Mouse (Mus musculus) neural tube, embryonic 15.5 days (tissue): ENCODE results near the gene Ppm1h. TPM values are rescaled to one million over a fixed set of nuclear protein-coding genes. Genes with fewer than 3 reads are reported as not detected.
A peak's percentile ranks its signal among the peaks of the same experiment; 100 is the strongest.

Source experiments
- ATAC-seq: fragments of 200-750 bp; cut with Nextera tagmentation; 2 replicates; pipeline ENCODE4 v1.8.0; 2017; ENCODE audit warnings: mild to moderate bottlenecking, moderate TSS enrichment, moderate library complexity; ENCODE audit not compliant: low FRiP score
- H3K27ac ChIP-seq: fragments of 300-500 bp; sonication (generic); replicated peaks from 2 replicates; pipeline ENCODE4 v1.5.1; 2015; ENCODE audit warnings: mild to moderate bottlenecking, inconsistent platforms
- H3K27me3 ChIP-seq: fragments of 300-500 bp; sonication (generic); replicated peaks from 2 replicates; pipeline ENCODE4 v1.6.1; 2015; ENCODE audit warnings: inconsistent platforms
- H3K36me3 ChIP-seq: fragments of 300-500 bp; sonication (generic); 2 replicates; pipeline ENCODE4 v1.6.1; 2015; ENCODE audit warnings: inconsistent platforms
- H3K4me1 ChIP-seq: fragments of 300-500 bp; sonication (generic); 2 replicates; pipeline ENCODE4 v1.6.1; 2015; ENCODE audit warnings: inconsistent platforms
- H3K4me2 ChIP-seq: fragments of 300-500 bp; sonication (generic); 2 replicates; pipeline ENCODE4 v1.6.1; 2015; ENCODE audit warnings: inconsistent platforms, mild to moderate bottlenecking, moderate library complexity
- H3K4me3 ChIP-seq: fragments of 300-500 bp; sonication (generic); replicated peaks from 2 replicates; pipeline ENCODE4 v1.5.1; 2015; ENCODE audit warnings: mild to moderate bottlenecking, inconsistent platforms
- H3K9ac ChIP-seq: fragments of 300-500 bp; sonication (generic); replicated peaks from 2 replicates; pipeline ENCODE4 v1.6.1; 2015; ENCODE audit warnings: mild to moderate bottlenecking, inconsistent platforms
- H3K9me3 ChIP-seq: fragments of 300-500 bp; sonication (generic); replicated peaks from 2 replicates; pipeline ENCODE4 v1.6.1; 2016; ENCODE audit warnings: inconsistent platforms
- WGBS: fragments of 180-500 bp; shearing (Covaris S2); methylation state at CpG from one replicate; pipeline ENCODE4 v1.1.7; 2015; ENCODE audit warnings: mixed read lengths; 5-methylcytosine and 5-hydroxymethylcytosine counted together
- polyA plus RNA-seq: library from polyadenylated mRNA; unstranded; fragments of >200 nt; fragmentation: Nextera tagmentation; extraction: Ambion mirVana; gene quantifications from 2 replicates; pipeline ENCODE4 v1.2.1, GENCODE M21; 2015

The Ppm1h gene
- polyA plus RNA-seq, 1 experiment from 2014 or later, result 32.6 TPM

GRCm38 (mm10) chr10:122823642-122824041 is 145.1 kb downstream of the Ppm1h start:
- H3K9ac ChIP-seq, result no peak overlapping the region

GRCm38 (mm10) chr10:122826696-122827331 is 148.3 kb downstream of the Ppm1h start:
- H3K9ac ChIP-seq, result no peak overlapping the region
- 82% methylated on average over 16 of the region's 16 CpGs for WGBS
- ATAC-seq, result no peak
- no peaks in the 10 kb centered on the region for H3K9me3 ChIP-seq
- H3K4me3 ChIP-seq, result no peak overlapping the region
- H3K4me1 ChIP-seq, result peaks cover 4% of the 10 kb centered on the region; the same call in 1 of the 2 replicates
- no peaks in the 10 kb centered on the region for H3K36me3 ChIP-seq
- no peak overlapping the region for H3K27ac ChIP-seq
- no peaks in the 10 kb centered on the region for H3K27me3 ChIP-seq
- H3K4me2 ChIP-seq, result no peak overlapping the region

More at GRCm38 (mm10) chr10:122823642-122824041, 145.1 kb downstream of the Ppm1h start:
- Histone ChIP-seq H3K27ac (no peak overlapping the region), H3K9me3 (no peaks in the 10 kb centered on the region), H3K36me3 (no peaks in the 10 kb centered on the region), H3K27me3 (no peaks in the 10 kb centered on the region), H3K4me3 (no peak overlapping the region), H3K4me1 (peaks cover 8% of the 10 kb centered on the region; the same call in 1 of the 2 replicates), H3K4me2 (no peak overlapping the region)
- WGBS, result 74% methylated on average over 13 of the region's 13 CpGs
- no peak for ATAC-seq

GRCm38 (mm10) chr10:122827719-122828414 is 149.3 kb downstream of the Ppm1h start:
- Histone ChIP-seq H3K9ac (no peak overlapping the region), H3K27ac (no peak overlapping the region), H3K4me3 (no peak overlapping the region), H3K27me3 (no peaks in the 10 kb centered on the region), H3K4me1 (peaks cover 4% of the 10 kb centered on the region; the same call in 1 of the 2 replicates), H3K9me3 (no peaks in the 10 kb centered on the region), H3K4me2 (no peak overlapping the region), H3K36me3 (no peaks in the 10 kb centered on the region)
- no peak for ATAC-seq
- WGBS, result 73% methylated on average over 12 of the region's 12 CpGs

- no peak overlapping the region for H3K9ac ChIP-seq
- no peaks in the 10 kb centered on the region for H3K27me3 ChIP-seq
- H3K36me3 ChIP-seq, result no peaks in the 10 kb centered on the region
- H3K4me3 ChIP-seq, result no peak overlapping the region
- no peak overlapping the region for H3K4me2 ChIP-seq
- no peak overlapping the region for H3K27ac ChIP-seq
- no peaks in the 10 kb centered on the region for H3K9me3 ChIP-seq
- peaks cover 4% of the 10 kb centered on the region; the same call in 1 of the 2 replicates for H3K4me1 ChIP-seq
- WGBS, result 60% methylated on average over 3 of the region's 3 CpGs
- no peak for ATAC-seq
Observed at GRCm38 (mm10) chr10:122829801-122830217, 151.2 kb downstream of the Ppm1h start.

GRCm38 (mm10) chr10:122830638-122831037 is 152.1 kb downstream of the Ppm1h start:
- 92% methylated on average over 10 of the region's 10 CpGs for WGBS
- H3K4me1 ChIP-seq, result peaks cover 4% of the 10 kb centered on the region; the same call in 1 of the 2 replicates
- no peak for ATAC-seq
- H3K27ac ChIP-seq, result no peak overlapping the region
- H3K36me3 ChIP-seq, result no peaks in the 10 kb centered on the region
- H3K9me3 ChIP-seq, result no peaks in the 10 kb centered on the region
- no peaks in the 10 kb centered on the region for H3K27me3 ChIP-seq
- H3K4me3 ChIP-seq, result no peak overlapping the region
- H3K9ac ChIP-seq, result no peak overlapping the region
- H3K4me2 ChIP-seq, result no peak overlapping the region

- no peaks in the 10 kb centered on the region for H3K36me3 ChIP-seq
- H3K27ac ChIP-seq, result no peak overlapping the region
- no peak for ATAC-seq
- peaks cover 6% of the 10 kb centered on the region; the same call in 1 of the 2 replicates for H3K9me3 ChIP-seq
- H3K4me2 ChIP-seq, result no peak overlapping the region
- 92% methylated on average over 8 of the region's 8 CpGs for WGBS
- H3K9ac ChIP-seq, result no peak overlapping the region
- peaks cover 11% of the 10 kb centered on the region; the same call in 1 of the 2 replicates for H3K4me1 ChIP-seq
- no peak overlapping the region for H3K4me3 ChIP-seq
- no peaks in the 10 kb centered on the region for H3K27me3 ChIP-seq
Observed at GRCm38 (mm10) chr10:122842014-122842413, 163.5 kb downstream of the Ppm1h start.

DNA sequence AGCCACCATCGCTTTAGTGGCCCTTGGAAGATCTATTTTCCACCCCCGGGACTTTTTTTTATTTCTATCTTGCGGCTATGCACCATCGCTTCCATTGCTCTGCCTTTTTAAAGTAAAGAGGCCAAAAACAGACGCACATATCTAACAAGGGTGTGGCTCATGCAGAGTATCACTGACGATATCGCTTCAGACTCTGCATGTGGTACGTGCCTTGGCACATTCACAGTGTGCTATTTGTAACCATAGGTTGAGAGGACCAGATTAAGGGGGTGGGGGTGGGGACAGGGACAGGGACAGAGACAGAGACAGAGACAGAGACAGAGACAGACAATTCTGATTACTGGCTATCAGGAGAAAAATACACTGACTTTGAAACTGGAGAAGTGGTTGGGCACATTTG is 164.4 kb downstream of the Ppm1h start:
- peaks cover 11% of the 10 kb centered on the region; the same call in 1 of the 2 replicates for H3K4me1 ChIP-seq
- no peaks in the 10 kb centered on the region for H3K27me3 ChIP-seq
- H3K9ac ChIP-seq, result no peak overlapping the region
- H3K4me2 ChIP-seq, result no peak overlapping the region
- no peaks in the 10 kb centered on the region for H3K36me3 ChIP-seq
- H3K4me3 ChIP-seq, result no peak overlapping the region
- H3K27ac ChIP-seq, result no peak overlapping the region
- peaks cover 6% of the 10 kb centered on the region; the same call in 1 of the 2 replicates for H3K9me3 ChIP-seq
- no peak for ATAC-seq
- WGBS, result 87% methylated on average over 8 of the region's 8 CpGs

GRCm38 (mm10) chr10:122845471-122845870 is 166.9 kb downstream of the Ppm1h start:
- Histone ChIP-seq H3K9ac (no peak overlapping the region), H3K27me3 (no peaks in the 10 kb centered on the region), H3K4me1 (peaks cover 11% of the 10 kb centered on the region; the same call in 1 of the 2 replicates), H3K36me3 (no peaks in the 10 kb centered on the region), H3K27ac (peak overlapping the region; percentile 33; the same call in 1 of the 2 replicates), H3K9me3 (peaks cover 6% of the 10 kb centered on the region; the same call in 1 of the 2 replicates), H3K4me2 (no peak overlapping the region), H3K4me3 (no peak overlapping the region)
- 40% methylated on average over 7 of the region's 7 CpGs for WGBS
- no peak; the same call in 1 of the 2 replicates for ATAC-seq

DNA sequence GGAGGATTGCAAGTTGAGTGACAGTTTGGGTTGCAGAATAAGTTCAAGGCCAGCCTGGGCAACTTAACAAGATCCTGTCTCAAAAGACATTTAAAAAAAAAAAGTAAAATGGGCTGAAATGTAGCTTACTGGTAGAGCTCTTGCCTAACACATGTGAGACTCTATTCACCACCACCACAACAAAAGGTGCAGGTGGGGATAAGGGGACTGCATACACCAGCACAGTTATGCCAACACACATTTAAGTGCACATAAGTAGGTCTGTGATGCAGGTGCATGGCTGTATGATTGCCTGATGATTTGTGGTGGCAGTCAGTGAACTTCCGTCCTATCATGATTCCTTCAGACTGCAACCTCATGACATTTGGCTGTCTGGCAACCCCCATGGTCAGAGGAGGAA is 167.9 kb downstream of the Ppm1h start:
- no peak for ATAC-seq
- Histone ChIP-seq H3K9ac (no peak overlapping the region), H3K27ac (no peak overlapping the region), H3K27me3 (no peaks in the 10 kb centered on the region), H3K9me3 (no peaks in the 10 kb centered on the region), H3K4me3 (no peak overlapping the region), H3K4me2 (no peak overlapping the region), H3K4me1 (peaks cover 11% of the 10 kb centered on the region; the same call in 1 of the 2 replicates), H3K36me3 (no peaks in the 10 kb centered on the region)
- WGBS, result 97% methylated on average over 1 of the region's 1 CpGs

DNA sequence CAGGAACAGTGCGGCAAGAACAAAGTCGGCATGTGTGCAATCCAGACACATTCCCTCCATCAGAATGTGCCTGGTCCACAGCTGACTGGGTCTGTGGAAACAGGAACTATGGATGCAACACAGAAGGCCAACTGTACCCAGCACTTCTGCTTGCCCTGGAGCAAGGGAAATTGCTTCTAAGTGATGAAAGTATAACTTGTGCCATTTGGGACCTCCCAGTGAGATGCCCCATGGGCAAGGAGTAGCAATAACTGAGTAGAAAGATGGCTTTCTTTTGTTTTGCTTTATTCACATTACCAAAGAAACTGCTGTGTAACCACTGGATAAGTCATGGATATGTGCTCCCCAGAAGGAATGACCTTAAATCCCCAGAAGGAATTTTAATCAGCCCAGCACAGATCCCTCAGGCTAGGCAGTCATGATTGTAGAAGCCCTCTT is 169.5 kb downstream of the Ppm1h start:
- Histone ChIP-seq H3K36me3 (no peaks in the 10 kb centered on the region), H3K27me3 (no peaks in the 10 kb centered on the region), H3K4me2 (no peak overlapping the region), H3K9me3 (no peaks in the 10 kb centered on the region), H3K27ac (0 out of 2 replicates have a peak overlapping the region, but pooled peaks have one; percentile 23), H3K4me3 (no peak overlapping the region), H3K4me1 (peaks cover 11% of the 10 kb centered on the region; the same call in 1 of the 2 replicates), H3K9ac (no peak overlapping the region)
- no peak for ATAC-seq
- 84% methylated on average over 2 of the region's 2 CpGs for WGBS

- no peak overlapping the region for H3K4me2 ChIP-seq
- no peak overlapping the region for H3K27ac ChIP-seq
- no peaks in the 10 kb centered on the region for H3K36me3 ChIP-seq
- H3K9me3 ChIP-seq, result no peaks in the 10 kb centered on the region
- no peak for ATAC-seq
- H3K27me3 ChIP-seq, result no peaks in the 10 kb centered on the region
- no peak overlapping the region for H3K9ac ChIP-seq
- H3K4me3 ChIP-seq, result no peak overlapping the region
- H3K4me1 ChIP-seq, result peaks cover 8% of the 10 kb centered on the region; the same call in 1 of the 2 replicates
- 88% methylated on average over 16 of the region's 16 CpGs for WGBS
Observed at GRCm38 (mm10) chr10:122851267-122852160, 173.0 kb downstream of the Ppm1h start.
